Mouse (Mus musculus) embryonic facial prominence, embryonic 13.5 days (tissue): ENCODE measurements around the gene Dgkg. TPM values are rescaled to one million over a fixed set of nuclear protein-coding genes. Genes with fewer than 3 reads are reported as not detected.

Experiments
- ATAC-seq: fragments of 200-750 bp; cut with Nextera tagmentation; 2 replicates; pipeline ENCODE4 v1.8.0; 2017; ENCODE audit warnings: low read depth; ENCODE audit not compliant: insufficient number of reproducible peaks, insufficient read depth, low FRiP score, low TSS enrichment
- H3K27ac ChIP-seq: fragments of 300-500 bp; sonication (generic); 2 replicates; pipeline ENCODE4 v1.5.1; 2015; ENCODE audit warnings: moderate library complexity, mild to moderate bottlenecking, inconsistent platforms
- H3K27me3 ChIP-seq: fragments of 300-500 bp; sonication (generic); 2 replicates; pipeline ENCODE4 v1.6.1; 2015; ENCODE audit warnings: mild to moderate bottlenecking, inconsistent platforms
- H3K36me3 ChIP-seq: fragments of 300-500 bp; sonication (generic); 2 replicates; pipeline ENCODE4 v1.6.1; 2015; ENCODE audit warnings: mild to moderate bottlenecking, inconsistent platforms
- H3K4me1 ChIP-seq: fragments of 300-500 bp; sonication (generic); 2 replicates; pipeline ENCODE4 v1.6.1; 2015; ENCODE audit warnings: inconsistent platforms
- H3K4me2 ChIP-seq: fragments of 300-500 bp; sonication (generic); 2 replicates; pipeline ENCODE4 v1.6.1; 2015; ENCODE audit warnings: moderate library complexity, mild to moderate bottlenecking, inconsistent platforms
- H3K4me3 ChIP-seq: fragments of 300-500 bp; sonication (generic); 2 replicates; pipeline ENCODE4 v1.5.1; 2015; ENCODE audit warnings: mild to moderate bottlenecking, inconsistent platforms
- H3K9ac ChIP-seq: fragments of 300-500 bp; sonication (generic); 2 replicates; pipeline ENCODE4 v1.6.1; 2015; ENCODE audit warnings: mild to moderate bottlenecking, inconsistent platforms
- H3K9me3 ChIP-seq: fragments of 300-500 bp; sonication (generic); 2 replicates; pipeline ENCODE4 v1.6.1; 2016; ENCODE audit warnings: inconsistent platforms
- WGBS: fragments of 180-500 bp; shearing (Covaris S2); methylation state at CpG from one replicate; pipeline ENCODE4 v1.1.7; 2015; ENCODE audit warnings: mixed read lengths; 5-methylcytosine and 5-hydroxymethylcytosine counted together
- polyA plus RNA-seq: library from polyadenylated mRNA; unstranded; fragments of >200 nt; fragmentation: Nextera tagmentation; extraction: Ambion mirVana; gene quantifications from 2 replicates; pipeline ENCODE4 v1.2.1, GENCODE M21; 2015

Dgkg gene
- 0.13 and 0.23 TPM in 2 replicates for polyA plus RNA-seq

- Histone ChIP-seq H3K9ac (peak within 1 kb of the TSS; percentile 59), H3K27me3 (peaks cover 61% of the 10 kb centered on the region), H3K4me2 (peak within 1 kb of the TSS; percentile 94), H3K4me1 (peaks cover 16% of the 10 kb centered on the region), H3K9me3 (no peaks in the 10 kb centered on the region), H3K27ac (no peak within 1 kb of the TSS), H3K36me3 (no peaks in the 10 kb centered on the region), H3K4me3 (peak within 1 kb of the TSS; percentile 53)
- ATAC-seq = no peak
- 1% methylated on average over 62 of the region's 63 CpGs for whole genome bisulfite sequencing
These were observed at the start of gene Dgkg for GRCm38 (mm10) chr16:22656533-22657444. Gene Dgkg, minus strand, starts transcription at chr16:22657221.

GRCm38 (mm10) chr16:22704946-22705345 is 47.9 kb upstream of the Dgkg start:
- H3K4me2 ChIP-seq = no peak overlapping the region
- 46% methylated on average over 6 of the region's 6 CpGs for WGBS

GRCm38 (mm10) chr16:22704136-22704535 is 47.1 kb upstream of the Dgkg start:
- H3K36me3 ChIP-seq = no peaks in the 10 kb centered on the region
- H3K27me3 ChIP-seq = no peaks in the 10 kb centered on the region
- H3K4me1 ChIP-seq = 0 out of 2 replicates have a peak, but pooled peaks cover 2% of the 10 kb centered on the region
- no peak overlapping the region for H3K27ac ChIP-seq
- WGBS = 88% methylated on average over 5 of the region's 5 CpGs
- no peak for ATAC-seq
- no peak overlapping the region for H3K9ac ChIP-seq
- no peaks in the 10 kb centered on the region for H3K9me3 ChIP-seq
- no peak overlapping the region for H3K4me3 ChIP-seq
- H3K4me2 ChIP-seq = no peak overlapping the region

More at GRCm38 (mm10) chr16:22704946-22705345, 47.9 kb upstream of the Dgkg start:
- no peak for ATAC-seq
- Histone ChIP-seq H3K4me3 (no peak overlapping the region), H3K4me1 (0 out of 2 replicates have a peak, but pooled peaks cover 6% of the 10 kb centered on the region), H3K27ac (no peak overlapping the region), H3K9me3 (no peaks in the 10 kb centered on the region), H3K9ac (no peak overlapping the region), H3K27me3 (no peaks in the 10 kb centered on the region), H3K36me3 (no peaks in the 10 kb centered on the region)

GRCm38 (mm10) chr16:22698846-22699760 is 42.1 kb upstream of the Dgkg start:
- Histone ChIP-seq H3K36me3 (no peaks in the 10 kb centered on the region), H3K9ac (no peak overlapping the region), H3K4me3 (no peak overlapping the region), H3K27me3 (no peaks in the 10 kb centered on the region), H3K27ac (no peak overlapping the region), H3K9me3 (no peaks in the 10 kb centered on the region), H3K4me2 (no peak overlapping the region), H3K4me1 (no peaks in the 10 kb centered on the region)
- WGBS = 75% methylated on average over 13 of the region's 13 CpGs
- ATAC-seq = no peak

- no peak for ATAC-seq
- H3K9me3 ChIP-seq = no peaks in the 10 kb centered on the region
- H3K27ac ChIP-seq = no peak overlapping the region
- H3K36me3 ChIP-seq = no peaks in the 10 kb centered on the region
- H3K27me3 ChIP-seq = no peaks in the 10 kb centered on the region
- H3K4me3 ChIP-seq = no peak overlapping the region
- no peak overlapping the region for H3K9ac ChIP-seq
- 79% methylated on average over 8 of the region's 8 CpGs for WGBS
- H3K4me2 ChIP-seq = no peak overlapping the region
- H3K4me1 ChIP-seq = no peaks in the 10 kb centered on the region
These were observed 41.1 kb upstream of the Dgkg start for GRCm38 (mm10) chr16:22698101-22698500.

GRCm38 (mm10) chr16:22689622-22690021 is 32.6 kb upstream of the Dgkg start:
- no peaks in the 10 kb centered on the region for H3K27me3 ChIP-seq
- H3K27ac ChIP-seq = no peak overlapping the region
- 87% methylated on average over 2 of the region's 2 CpGs for WGBS
- no peak for ATAC-seq
- no peaks in the 10 kb centered on the region for H3K9me3 ChIP-seq
- no peak overlapping the region for H3K9ac ChIP-seq
- H3K4me2 ChIP-seq = no peak overlapping the region
- peaks cover 13% of the 10 kb centered on the region for H3K4me1 ChIP-seq
- no peak overlapping the region for H3K4me3 ChIP-seq
- H3K36me3 ChIP-seq = no peaks in the 10 kb centered on the region

GRCm38 (mm10) chr16:22687711-22688230 is 30.8 kb upstream of the Dgkg start:
- Histone ChIP-seq H3K4me2 (no peak overlapping the region; the same call in 1 of the 2 replicates), H3K27me3 (no peaks in the 10 kb centered on the region), H3K4me3 (no peak overlapping the region), H3K4me1 (peaks cover 13% of the 10 kb centered on the region), H3K9me3 (no peaks in the 10 kb centered on the region), H3K27ac (no peak overlapping the region), H3K9ac (no peak overlapping the region), H3K36me3 (no peaks in the 10 kb centered on the region)
- ATAC-seq = no peak
- WGBS = 44% methylated on average over 8 of the region's 8 CpGs

GRCm38 (mm10) chr16:22683605-22684004 is 26.6 kb upstream of the Dgkg start:
- 86% methylated on average over 3 of the region's 3 CpGs for WGBS
- no peak overlapping the region for H3K9ac ChIP-seq
- no peak overlapping the region for H3K4me3 ChIP-seq
- ATAC-seq = no peak
- no peaks in the 10 kb centered on the region for H3K27me3 ChIP-seq
- H3K9me3 ChIP-seq = no peaks in the 10 kb centered on the region
- no peak overlapping the region for H3K27ac ChIP-seq
- H3K4me2 ChIP-seq = no peak overlapping the region
- H3K4me1 ChIP-seq = peaks cover 13% of the 10 kb centered on the region
- no peaks in the 10 kb centered on the region for H3K36me3 ChIP-seq

GRCm38 (mm10) chr16:22682727-22683126 is 25.7 kb upstream of the Dgkg start:
- Histone ChIP-seq H3K4me2 (no peak overlapping the region), H3K9ac (no peak overlapping the region), H3K4me3 (no peak overlapping the region), H3K36me3 (no peaks in the 10 kb centered on the region), H3K27me3 (no peaks in the 10 kb centered on the region), H3K27ac (no peak overlapping the region), H3K4me1 (peaks cover 7% of the 10 kb centered on the region), H3K9me3 (no peaks in the 10 kb centered on the region)
- no peak for ATAC-seq

- 30% methylated on average over 3 of the region's 3 CpGs for WGBS
- no peak overlapping the region for H3K27ac ChIP-seq
- ATAC-seq = peak; percentile 52; the same call in 1 of the 2 replicates
- H3K4me1 ChIP-seq = no peaks in the 10 kb centered on the region
- H3K9ac ChIP-seq = no peak overlapping the region
- no peak overlapping the region for H3K4me3 ChIP-seq
- H3K4me2 ChIP-seq = no peak overlapping the region
- H3K36me3 ChIP-seq = no peaks in the 10 kb centered on the region
- no peaks in the 10 kb centered on the region for H3K27me3 ChIP-seq
- no peaks in the 10 kb centered on the region for H3K9me3 ChIP-seq
These were observed 22.6 kb upstream of the Dgkg start for GRCm38 (mm10) chr16:22679641-22680040.

- Histone ChIP-seq H3K36me3 (no peaks in the 10 kb centered on the region), H3K4me3 (no peak overlapping the region), H3K27me3 (no peaks in the 10 kb centered on the region), H3K4me1 (no peaks in the 10 kb centered on the region), H3K9ac (no peak overlapping the region), H3K4me2 (no peak overlapping the region), H3K27ac (no peak overlapping the region), H3K9me3 (no peaks in the 10 kb centered on the region)
- WGBS = 89% methylated on average over 10 of the region's 10 CpGs
- ATAC-seq = no peak
These were observed 17.6 kb upstream of the Dgkg start for GRCm38 (mm10) chr16:22674636-22675035.
